Mouse (Mus musculus) heart, embryonic 11.5 days (tissue): Measurements from ENCODE around the gene Fbxl16. TPM values are rescaled to one million over a fixed set of nuclear protein-coding genes. Genes with fewer than 3 reads are reported as not detected.
"Not testable (repeated sequence)": the region's sequence is repeated elsewhere in the genome, so short reads cannot be mapped to it uniquely, and the experiment has no call there.

Experiments used
- ATAC-seq: fragments of 200-750 bp; cut with Nextera tagmentation; replicated peaks from 2 replicates; pipeline ENCODE4 v1.8.0; 2017; ENCODE audit warnings: moderate library complexity; ENCODE audit not compliant: insufficient number of reproducible peaks, low FRiP score, low TSS enrichment
- H3K27ac ChIP-seq: fragments of 300-500 bp; sonication (generic); 2 replicates; pipeline ENCODE4 v1.5.1; 2014; ENCODE audit warnings: mild to moderate bottlenecking, low read depth, low read length
- H3K27me3 ChIP-seq: fragments of 300-500 bp; sonication (generic); 2 replicates; pipeline ENCODE4 v1.6.1; 2014; ENCODE audit warnings: mild to moderate bottlenecking, low read length, mixed read lengths; ENCODE audit not compliant: control insufficient read depth, insufficient read depth
- H3K36me3 ChIP-seq: fragments of 300-500 bp; sonication (generic); 2 replicates; pipeline ENCODE4 v1.6.1; 2014; ENCODE audit warnings: mild to moderate bottlenecking, low read length, moderate library complexity, mixed read lengths; ENCODE audit not compliant: control insufficient read depth, insufficient read depth
- H3K4me1 ChIP-seq: fragments of 300-500 bp; sonication (generic); 2 replicates; pipeline ENCODE4 v1.6.1; 2014; ENCODE audit warnings: low read length; ENCODE audit not compliant: control insufficient read depth, insufficient read depth
- H3K4me2 ChIP-seq: fragments of 300-500 bp; sonication (generic); 2 replicates; pipeline ENCODE4 v1.6.1; 2014; ENCODE audit warnings: mild to moderate bottlenecking, moderate library complexity
- H3K4me3 ChIP-seq: fragments of 300-500 bp; sonication (generic); 2 replicates; pipeline ENCODE4 v1.5.1; 2014; ENCODE audit warnings: low read depth, low read length
- H3K9ac ChIP-seq: fragments of 300-500 bp; sonication (generic); 2 replicates; pipeline ENCODE4 v1.6.1; 2014; ENCODE audit warnings: mild to moderate bottlenecking, low read depth, low read length, moderate library complexity
- H3K9me3 ChIP-seq: fragments of 300-500 bp; sonication (generic); replicated peaks from 2 replicates; pipeline ENCODE4 v1.6.1; 2016; ENCODE audit warnings: low read length; ENCODE audit not compliant: control insufficient read depth
- WGBS: fragments of 180-500 bp; shearing (Covaris S2); extraction: QIAGEN DNeasy Blood & Tissue Kit; methylation state at CpG from one replicate; pipeline ENCODE4 v1.1.7; 2014; ENCODE audit not compliant: insufficient replicate concordance; 5-methylcytosine and 5-hydroxymethylcytosine counted together
- polyA plus RNA-seq: library from polyadenylated mRNA; unstranded; fragments of >200 nt; fragmentation: Nextera tagmentation; extraction: Ambion mirVana; gene quantifications from 2 replicates; pipeline ENCODE4 v1.2.1, GENCODE M21; 2014

Gene Fbxl16
- polyA plus RNA-seq, 1 experiment from 2014 or later: 1.1 TPM

DNA sequence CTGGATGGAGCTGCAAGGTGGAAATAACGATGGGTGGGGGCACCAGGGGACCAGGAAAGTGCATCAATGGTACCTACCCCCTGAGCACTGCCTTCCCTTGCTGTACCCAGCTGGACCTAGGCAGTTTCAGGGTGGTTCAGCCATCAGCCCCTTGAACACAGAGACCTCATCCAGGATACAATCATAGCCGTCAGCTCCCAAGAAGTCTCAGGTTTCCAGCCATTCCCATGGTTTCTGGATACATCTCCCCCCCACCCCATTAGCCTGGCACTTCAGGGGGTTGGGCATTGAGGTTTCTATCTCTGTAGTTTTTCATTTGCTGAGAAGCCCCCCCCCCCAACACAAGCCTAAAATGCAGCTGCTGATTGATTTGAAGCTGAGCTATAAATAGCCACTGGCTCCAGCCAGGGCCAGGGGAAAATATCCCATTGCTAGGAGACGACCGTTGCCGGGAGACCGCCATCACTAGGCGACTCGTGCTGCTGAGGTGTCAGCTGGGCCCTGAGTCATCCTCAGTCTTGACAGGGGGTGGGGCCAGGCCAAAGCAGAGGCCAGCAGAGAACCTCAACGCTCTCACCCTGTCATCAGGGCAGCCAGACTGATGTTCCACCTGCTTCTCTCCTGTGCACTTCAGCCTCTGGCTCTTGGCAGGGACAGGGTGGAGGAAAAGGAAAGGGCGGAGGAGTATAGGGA is 5.9 kb upstream of the Fbxl16 start:
- WGBS: 6% methylated on average over 10 of the region's 10 CpGs
- Histone ChIP-seq H3K9ac (no peak overlapping the region), H3K9me3 (no peaks in the 10 kb centered on the region), H3K36me3 (no peaks in the 10 kb centered on the region), H3K27me3 (peaks cover 5% of the 10 kb centered on the region), H3K4me2 (peak overlapping the region; percentile 25), H3K4me1 (peaks cover 4% of the 10 kb centered on the region), H3K27ac (no peak overlapping the region; the same call in 1 of the 2 replicates), H3K4me3 (no peak overlapping the region)
- ATAC-seq: peak; percentile 73

DNA sequence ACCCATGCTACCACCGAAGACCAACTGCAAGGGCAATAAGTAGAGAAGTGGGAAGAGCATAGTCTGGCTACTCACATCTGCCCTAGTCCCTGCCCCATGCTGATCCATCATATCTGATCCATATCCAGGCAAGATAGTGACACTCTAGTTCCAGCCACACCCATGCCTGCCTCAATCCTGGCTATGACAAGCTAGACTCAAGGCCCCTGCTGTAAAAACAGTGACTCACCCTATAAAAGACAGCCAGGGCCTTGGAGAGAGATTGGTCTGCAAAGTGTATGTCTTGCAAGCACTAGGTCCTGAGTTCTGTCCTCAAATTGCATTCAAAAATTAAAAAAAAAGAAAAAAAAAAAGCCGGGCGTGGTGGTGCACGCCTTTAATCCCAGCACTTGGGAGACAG is 2.4 kb upstream of the Fbxl16 start:
- H3K4me3 ChIP-seq: no peak overlapping the region
- peaks cover 40% of the 10 kb centered on the region for H3K27me3 ChIP-seq
- H3K9ac ChIP-seq: no peak overlapping the region
- WGBS: 83% methylated on average over 4 of the region's 4 CpGs
- peaks cover 13% of the 10 kb centered on the region for H3K4me1 ChIP-seq
- no peaks in the 10 kb centered on the region for H3K36me3 ChIP-seq
- H3K4me2 ChIP-seq: no peak overlapping the region
- no peaks in the 10 kb centered on the region for H3K9me3 ChIP-seq
- no peak overlapping the region for H3K27ac ChIP-seq
- ATAC-seq: no peak

DNA sequence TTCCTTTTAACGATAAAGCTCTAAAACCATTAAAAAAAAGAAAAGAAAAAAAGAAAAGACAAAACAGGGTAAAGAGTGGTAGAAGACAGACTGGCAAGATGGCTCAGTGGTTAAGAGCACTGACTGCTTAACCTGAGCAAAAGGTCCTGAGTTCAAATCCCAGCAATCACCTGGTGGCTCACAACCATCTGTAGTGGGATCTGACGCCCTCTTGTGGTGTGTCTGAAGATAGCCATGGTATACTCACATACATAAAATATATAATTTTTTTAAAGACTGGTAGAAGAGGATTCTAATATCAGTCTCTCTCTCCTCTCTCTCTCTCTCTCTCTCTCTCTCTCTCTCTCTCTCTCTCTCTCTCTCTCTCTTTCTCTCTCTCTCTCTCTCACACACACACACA is 1.4 kb upstream of the Fbxl16 start:
- not testable (repeated sequence) for H3K9me3 ChIP-seq, H3K36me3 ChIP-seq, H3K9ac ChIP-seq, H3K27ac ChIP-seq, H3K4me3 ChIP-seq, H3K4me2 ChIP-seq, ATAC-seq
- 25% methylated on average over 2 of the region's 2 CpGs for WGBS
- Histone ChIP-seq H3K4me1 (peaks cover 13% of the 10 kb centered on the region), H3K27me3 (peaks cover 50% of the 10 kb centered on the region)

DNA sequence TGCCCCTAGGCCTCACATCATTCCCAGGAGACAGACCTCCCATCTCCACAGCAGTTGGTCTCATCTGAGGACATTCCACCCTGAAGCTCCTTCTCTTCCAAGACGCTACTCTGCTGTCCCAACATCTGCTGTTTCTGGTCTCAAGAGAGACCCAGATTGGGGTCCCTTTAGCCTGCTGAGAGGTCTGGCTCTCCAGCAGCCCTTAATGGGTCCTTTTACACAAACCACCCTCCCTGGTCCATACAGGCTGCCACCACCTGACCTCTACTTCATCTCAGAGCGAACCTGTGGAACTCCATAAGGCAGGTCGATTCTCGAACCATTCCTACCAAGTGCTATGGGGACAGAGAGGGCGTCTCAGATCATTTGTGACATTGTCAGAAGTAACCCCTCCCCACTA is 857 bp upstream of the Fbxl16 start:
- H3K4me1 ChIP-seq: peaks cover 13% of the 10 kb centered on the region
- WGBS: 33% methylated on average over 5 of the region's 5 CpGs
- peaks cover 56% of the 10 kb centered on the region for H3K27me3 ChIP-seq
- H3K4me3 ChIP-seq: peak overlapping the region; percentile 69; the same call in 1 of the 2 replicates
- ATAC-seq: no peak
- no peaks in the 10 kb centered on the region for H3K36me3 ChIP-seq
- peak overlapping the region; percentile 98; the same call in 1 of the 2 replicates for H3K4me2 ChIP-seq
- H3K9me3 ChIP-seq: no peaks in the 10 kb centered on the region
- H3K27ac ChIP-seq: no peak overlapping the region
- no peak overlapping the region for H3K9ac ChIP-seq

DNA sequence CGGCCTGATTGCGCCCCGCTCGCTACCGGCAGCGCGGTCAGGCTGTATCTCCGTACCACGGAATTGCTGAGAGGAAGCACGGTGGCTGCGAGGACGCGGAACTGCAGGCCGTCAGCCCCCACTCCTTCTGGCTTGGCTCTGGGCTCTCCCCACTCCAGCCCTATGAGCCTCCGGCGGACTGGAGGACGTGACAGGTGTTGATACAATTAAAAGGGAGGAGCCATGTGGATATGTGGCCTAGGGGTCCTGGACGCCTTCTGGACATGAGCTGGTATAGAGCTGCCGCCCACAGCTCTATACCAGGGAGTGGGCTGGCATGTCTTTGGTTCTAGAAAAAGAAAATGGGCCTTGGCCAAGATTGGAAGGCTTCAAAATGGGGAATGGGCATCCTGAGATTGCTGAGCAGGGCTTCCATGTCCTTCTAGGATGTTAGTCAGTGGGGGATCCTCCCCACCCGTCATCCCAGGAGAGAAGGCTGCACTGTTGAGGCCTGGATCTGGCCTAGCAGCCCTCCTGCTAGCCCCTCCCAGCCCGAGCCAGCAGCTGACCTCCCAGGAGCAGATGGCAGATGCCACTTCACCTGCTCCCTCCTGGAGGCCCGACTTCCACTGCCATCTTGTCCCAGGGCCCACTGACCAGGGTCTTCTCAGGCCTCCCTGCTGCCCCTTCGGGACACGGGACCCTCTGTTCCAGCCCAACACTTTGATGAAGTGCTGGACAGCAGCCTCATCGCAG is 888 bp downstream of the Fbxl16 start:
- H3K27me3 ChIP-seq: peaks cover 62% of the 10 kb centered on the region
- peaks cover 9% of the 10 kb centered on the region for H3K4me1 ChIP-seq
- peak overlapping the region; percentile 98 for H3K4me2 ChIP-seq
- H3K4me3 ChIP-seq: peak overlapping the region; percentile 69
- no peak overlapping the region for H3K27ac ChIP-seq
- no peaks in the 10 kb centered on the region for H3K9me3 ChIP-seq
- WGBS: 7% methylated on average over 24 of the region's 25 CpGs
- H3K9ac ChIP-seq: peak overlapping the region; percentile 60
- no peaks in the 10 kb centered on the region for H3K36me3 ChIP-seq
- ATAC-seq: peak; percentile 12; the same call in 1 of the 2 replicates

- no peak overlapping the region for H3K4me2 ChIP-seq
- no peak overlapping the region for H3K27ac ChIP-seq
- H3K9me3 ChIP-seq: no peaks in the 10 kb centered on the region
- ATAC-seq: no peak
- H3K4me1 ChIP-seq: peaks cover 9% of the 10 kb centered on the region
- H3K27me3 ChIP-seq: peaks cover 68% of the 10 kb centered on the region
- H3K9ac ChIP-seq: no peak overlapping the region
- 66% methylated on average over 4 of the region's 4 CpGs for WGBS
- no peak overlapping the region for H3K4me3 ChIP-seq
- H3K36me3 ChIP-seq: no peaks in the 10 kb centered on the region
Measured at GRCm38 (mm10) chr17:25810890-25811289, 2.0 kb downstream of the Fbxl16 start.

DNA sequence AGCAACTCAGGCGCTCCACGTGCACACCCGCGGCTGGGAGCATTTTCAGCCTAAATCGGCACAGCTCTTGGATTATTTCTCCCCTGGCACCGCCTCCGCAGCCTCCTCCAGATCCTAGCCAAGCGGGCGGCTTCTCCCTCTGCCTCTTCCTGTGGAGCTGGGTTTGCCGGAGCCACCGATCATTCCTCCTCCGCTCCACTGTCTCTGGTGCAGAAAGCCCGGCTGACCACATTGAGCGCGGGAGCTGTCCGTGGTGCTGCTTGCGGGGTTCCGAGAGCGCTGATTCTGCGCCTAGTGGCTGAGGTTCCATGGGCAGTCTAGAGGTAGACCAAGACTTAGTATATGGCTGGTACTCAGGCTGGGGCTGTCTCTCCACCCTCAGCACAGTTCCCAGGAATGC is 4.6 kb downstream of the Fbxl16 start:
- under 1% methylated on average over 18 of the region's 20 CpGs for WGBS

DNA sequence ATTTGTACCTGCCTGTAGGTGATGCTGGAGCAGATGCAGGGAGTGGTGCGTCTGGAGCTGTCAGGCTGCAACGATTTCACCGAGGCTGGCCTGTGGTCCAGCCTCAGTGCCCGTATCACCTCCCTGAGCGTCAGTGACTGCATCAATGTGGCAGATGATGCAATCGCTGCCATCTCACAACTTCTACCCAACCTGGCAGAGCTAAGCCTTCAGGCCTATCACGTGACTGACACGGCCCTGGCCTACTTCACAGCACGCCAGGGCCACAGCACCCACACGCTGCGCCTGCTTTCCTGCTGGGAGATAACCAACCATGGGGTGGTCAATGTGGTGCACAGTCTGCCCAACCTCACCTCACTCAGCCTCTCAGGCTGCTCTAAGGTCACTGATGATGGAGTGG is 8.8 kb downstream of the Fbxl16 start:
- no peak overlapping the region for H3K4me3 ChIP-seq
- 72% methylated on average over 11 of the region's 11 CpGs for WGBS
- H3K4me1 ChIP-seq: peaks cover 4% of the 10 kb centered on the region; the same call in 1 of the 2 replicates
- no peak overlapping the region for H3K27ac ChIP-seq
- no peak overlapping the region for H3K4me2 ChIP-seq
- no peaks in the 10 kb centered on the region for H3K9me3 ChIP-seq
- H3K36me3 ChIP-seq: no peaks in the 10 kb centered on the region
- H3K27me3 ChIP-seq: peaks cover 70% of the 10 kb centered on the region
- ATAC-seq: no peak
- no peak overlapping the region for H3K9ac ChIP-seq

More for the DNA sequence above, 4.6 kb downstream of the Fbxl16 start:
- H3K36me3 ChIP-seq: no peaks in the 10 kb centered on the region
- H3K9me3 ChIP-seq: no peaks in the 10 kb centered on the region
- H3K4me2 ChIP-seq: no peak overlapping the region
- ATAC-seq: no peak
- no peak overlapping the region for H3K9ac ChIP-seq
- H3K27me3 ChIP-seq: peaks cover 80% of the 10 kb centered on the region
- H3K4me1 ChIP-seq: peaks cover 9% of the 10 kb centered on the region
- H3K27ac ChIP-seq: no peak overlapping the region
- H3K4me3 ChIP-seq: no peak overlapping the region
